Mouse (Mus musculus): ENCODE results near the gene Neurod2.
A peak's percentile ranks its signal among the peaks of the same experiment; 100 is the strongest.

Gene Neurod2

GRCm38 (mm10) chr11:98353651-98354211, 24.3 kb upstream of the Neurod2 start:
- peak in 1 of 2 experiments; percentile 74 for DNase-seq

- peak in 1 of 2 experiments; percentile 45 for DNase-seq
These were observed 23.0 kb upstream of the Neurod2 start for GRCm38 (mm10) chr11:98352272-98352990.

- no peak for DNase-seq
These were observed 19.9 kb upstream of the Neurod2 start for GRCm38 (mm10) chr11:98349308-98349707.

DNA sequence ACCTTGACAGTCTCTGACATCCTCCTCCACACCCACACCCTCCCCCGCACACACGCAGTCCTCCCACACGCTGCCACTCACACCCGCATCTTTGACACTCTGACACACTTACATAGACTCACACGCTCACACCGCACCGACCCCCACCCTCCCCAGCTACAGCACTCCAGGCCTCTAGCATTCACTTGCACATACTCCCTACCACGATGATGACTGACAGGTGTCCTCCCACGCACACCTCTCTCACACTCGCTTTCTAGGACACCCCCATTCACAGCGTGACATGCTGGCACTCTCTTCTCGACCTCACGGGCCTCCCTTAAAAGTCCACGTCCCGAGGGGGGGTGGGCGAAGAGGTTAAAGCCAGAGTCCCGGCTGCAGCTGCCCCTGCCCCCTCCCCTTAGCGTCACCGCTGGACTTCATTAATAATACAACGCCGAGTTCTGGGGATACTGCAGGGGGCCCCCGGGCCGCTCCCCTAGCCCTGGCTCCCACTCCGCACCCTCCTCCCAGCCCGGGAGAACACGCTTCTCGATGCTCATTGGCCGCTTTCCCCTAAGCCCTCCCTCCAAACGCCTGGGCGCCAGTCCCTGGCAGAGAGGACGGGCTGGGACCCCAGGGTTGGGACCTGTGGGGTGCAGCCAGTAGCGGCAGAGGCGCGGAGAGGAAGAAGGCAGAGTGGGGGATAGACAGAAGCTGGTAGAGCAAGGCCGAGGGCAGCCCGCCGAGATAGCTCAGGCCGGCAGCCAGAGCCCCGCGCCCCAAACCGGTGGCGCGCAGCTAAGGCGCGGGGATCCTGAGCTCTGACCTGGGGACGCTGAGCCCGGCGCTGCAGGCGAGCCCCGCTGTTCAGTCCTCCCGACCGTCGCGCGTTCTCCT, 18.9 kb upstream of the Neurod2 start, which contains the start of gene Ppp1r1b:
Gene Ppp1r1b (plus strand): TSS at position 322 of the 879 bp plus-strand sequence.
- DNase-seq, result peak; percentile 54 to 61

DNA sequence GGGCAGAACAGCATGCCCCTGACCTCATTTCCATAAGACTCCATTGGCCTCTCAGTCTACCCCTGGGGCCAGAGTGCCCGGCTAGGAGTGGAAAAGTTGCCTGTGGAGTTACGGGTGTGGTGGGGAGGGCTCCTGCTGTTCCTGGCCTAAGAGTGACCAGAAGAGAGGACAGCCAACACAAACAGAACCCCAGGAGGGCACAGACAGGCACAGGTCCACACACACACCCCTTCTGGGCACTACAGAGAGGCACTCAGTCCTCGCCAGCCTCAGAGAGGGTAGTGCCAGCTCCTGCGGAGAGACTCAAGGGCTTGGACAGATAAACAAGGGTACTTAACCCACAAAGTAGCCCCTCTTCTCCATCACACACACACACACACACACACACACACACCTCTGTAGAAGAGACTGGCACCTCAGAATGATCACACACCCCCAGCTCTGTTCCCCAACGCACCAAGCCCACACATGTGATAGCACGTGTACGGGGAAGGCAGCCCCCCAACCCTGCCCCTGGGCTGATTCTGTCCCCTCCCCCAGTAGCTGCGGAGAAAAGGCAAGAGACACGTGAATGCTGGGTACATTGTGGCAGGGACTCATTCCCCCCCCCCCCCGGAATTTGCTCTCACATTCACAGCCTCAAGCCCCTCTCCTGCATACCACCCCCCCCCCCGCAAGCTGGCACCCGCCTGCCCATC, 18.1 kb upstream of the Neurod2 start:
- peak in 1 of 2 experiments; percentile 39 for DNase-seq

DNA sequence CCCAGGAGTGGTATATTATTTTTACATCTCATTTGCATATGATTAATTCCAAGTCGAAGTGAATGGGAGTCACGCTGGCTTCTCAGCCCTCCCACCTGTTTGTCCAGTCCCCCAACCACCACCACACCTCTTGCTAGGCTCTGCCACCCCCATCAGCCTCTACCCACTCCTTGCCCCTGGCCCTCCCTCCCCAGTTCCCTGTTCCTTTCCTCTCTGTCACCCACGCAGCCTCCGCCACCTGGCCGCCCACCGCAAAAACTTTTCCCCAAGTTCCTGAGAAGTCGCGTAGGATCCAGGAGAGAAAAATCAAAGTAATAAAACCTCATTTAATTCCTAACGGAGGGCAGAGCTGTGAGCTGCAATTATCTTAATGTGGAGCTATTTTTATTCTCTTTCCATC, 16.7 kb upstream of the Neurod2 start:
- DNase-seq, result no peak

- DNase-seq, result peak; percentile 76 to 87
These were observed 15.8 kb upstream of the Neurod2 start for GRCm38 (mm10) chr11:98345253-98345652.

DNA sequence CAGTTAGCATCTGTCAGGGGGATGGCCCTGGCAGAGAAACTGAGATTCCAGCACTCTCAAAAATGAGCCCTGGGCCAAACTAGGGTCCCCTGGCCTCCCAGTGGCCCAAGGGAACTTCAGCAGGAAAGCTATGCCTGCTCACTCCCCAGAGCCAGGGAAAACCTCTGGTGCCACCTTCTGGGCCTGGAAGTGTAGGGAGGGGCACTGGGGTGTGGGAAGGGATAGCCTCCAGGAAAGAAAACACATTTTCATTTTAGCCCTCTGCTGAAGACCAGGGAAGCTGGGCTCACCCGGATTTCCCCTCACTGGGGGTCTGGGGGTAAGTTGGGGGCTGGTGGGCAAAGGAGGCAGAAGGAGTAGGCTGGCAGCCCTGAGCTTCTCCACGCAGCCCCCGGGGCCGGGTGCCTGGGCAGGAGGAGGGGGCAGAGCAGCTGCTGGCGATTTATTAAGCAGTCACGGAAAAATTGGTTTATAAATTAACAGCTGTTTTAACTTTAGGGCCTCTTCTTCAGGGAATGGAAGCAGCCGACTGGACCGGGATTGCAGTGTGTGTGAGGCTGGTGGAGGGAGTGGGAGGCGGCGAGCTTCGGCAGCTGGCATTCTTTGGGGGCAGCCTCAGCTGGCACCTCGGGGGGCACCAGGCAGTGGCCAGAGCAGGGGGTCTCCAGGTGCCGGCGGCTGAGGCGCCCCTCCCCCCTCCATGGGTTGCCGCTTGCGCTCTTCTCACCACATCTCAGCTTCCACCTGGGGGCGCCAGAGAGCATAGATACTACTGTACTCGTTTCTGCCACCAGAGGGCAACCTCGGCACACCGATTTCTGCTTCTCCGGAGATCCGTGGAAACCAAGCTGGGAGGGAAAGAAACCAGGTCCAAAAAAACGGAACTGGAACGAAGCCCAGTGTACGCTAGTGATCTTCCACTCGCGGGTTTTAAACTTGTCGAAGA, 12.8 kb upstream of the Neurod2 start:
- peak; percentile 87 to 95 for DNase-seq

DNA sequence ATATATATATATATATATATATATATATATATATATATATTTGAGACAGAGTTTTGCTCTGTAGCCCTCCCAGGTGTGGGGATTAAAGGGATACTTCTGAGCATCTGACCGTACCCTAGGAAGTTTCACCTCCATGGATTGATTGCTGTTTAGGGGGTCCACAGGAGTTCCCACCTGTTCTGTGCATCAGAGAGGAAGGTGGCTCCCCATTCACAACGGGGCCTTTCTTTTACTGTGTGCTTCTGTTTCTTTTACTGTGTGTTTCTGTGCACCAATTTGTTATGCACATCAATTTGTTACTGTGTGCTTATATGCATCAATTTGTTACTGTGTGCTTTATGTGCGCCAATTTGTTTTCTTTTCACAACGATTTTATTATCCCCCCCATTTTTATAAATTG, 11.7 kb upstream of the Neurod2 start:
- DNase-seq, result no peak

GRCm38 (mm10) chr11:98340597-98340996, 11.1 kb upstream of the Neurod2 start:
- no peak for DNase-seq

DNA sequence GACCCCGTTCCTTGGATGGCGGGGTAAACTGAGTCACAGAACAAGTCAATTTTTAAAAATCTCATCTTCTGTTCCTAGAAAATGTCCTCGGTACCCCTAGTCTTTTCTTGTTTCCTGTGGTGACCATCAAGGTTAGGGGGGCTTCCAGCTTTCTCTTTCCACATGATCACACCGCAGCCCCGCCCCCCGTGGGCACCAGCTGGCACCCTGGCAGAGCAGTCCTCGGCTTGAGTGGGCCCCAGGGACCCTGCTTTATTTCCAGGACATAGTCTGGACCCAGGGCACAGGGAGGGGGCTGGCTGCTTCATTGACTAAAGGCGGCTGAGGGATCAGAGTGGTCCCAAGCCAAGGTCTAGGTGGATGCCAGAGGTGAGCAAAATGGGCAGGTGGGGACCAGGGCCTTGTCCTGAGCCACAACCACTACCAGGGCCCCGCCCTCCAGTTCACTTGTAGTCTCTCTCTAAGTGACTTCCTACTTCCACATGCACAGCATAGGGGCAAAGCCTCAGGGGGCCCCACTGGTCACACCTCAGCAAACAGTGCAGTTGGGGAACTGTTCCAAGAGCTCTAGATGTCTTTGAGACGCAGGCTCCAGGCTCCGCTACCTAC, 10.3 kb upstream of the Neurod2 start:
- DNase-seq, result no peak

GRCm38 (mm10) chr11:98339071-98339501, 9.6 kb upstream of the Neurod2 start:
- DNase-seq, result no peak

- peak; percentile 49 to 66 for DNase-seq
These were observed 9.1 kb upstream of the Neurod2 start for GRCm38 (mm10) chr11:98338507-98338961.

DNA sequence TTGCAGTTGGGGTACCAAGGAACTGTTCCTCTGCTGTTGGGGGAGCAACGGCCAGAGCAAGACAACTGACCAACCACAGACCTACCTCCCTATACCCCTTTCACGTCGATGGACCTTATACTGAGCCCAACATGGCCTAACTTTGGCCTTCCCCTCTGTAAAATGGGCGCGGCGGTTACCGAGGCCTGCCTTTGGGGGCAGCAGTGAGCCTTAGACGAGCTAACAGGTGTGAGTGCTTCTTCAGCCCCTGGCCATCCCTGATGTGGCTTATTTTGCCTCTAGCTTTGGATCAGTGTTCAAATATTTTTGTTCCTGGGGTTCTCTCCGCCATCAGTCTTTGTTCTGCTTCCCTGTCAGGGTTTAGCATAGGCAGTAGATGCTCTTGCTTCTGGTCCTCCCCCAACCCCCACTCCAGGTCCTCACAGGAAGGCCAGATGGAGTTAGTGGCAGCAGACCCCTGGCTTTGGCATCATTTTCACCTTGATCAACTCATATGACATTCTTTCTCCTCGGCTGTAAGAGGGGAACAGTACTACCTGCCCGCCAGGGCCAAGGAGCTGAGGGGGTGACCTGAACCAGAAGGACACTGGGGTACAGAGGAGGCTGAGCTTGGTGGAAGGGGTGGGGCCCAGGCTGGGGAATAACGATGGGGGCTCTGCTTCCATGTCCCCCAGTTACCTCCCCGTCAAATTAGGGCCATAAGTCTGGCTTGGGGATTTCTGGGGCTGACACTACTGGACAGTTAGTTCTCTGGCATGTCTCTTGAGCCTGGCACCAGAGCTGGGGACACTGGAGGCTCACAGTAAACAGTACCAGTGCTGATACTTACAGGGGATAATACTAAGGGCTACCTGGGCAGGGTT, 7.0 kb upstream of the Neurod2 start:
- DNase-seq, result no peak

DNA sequence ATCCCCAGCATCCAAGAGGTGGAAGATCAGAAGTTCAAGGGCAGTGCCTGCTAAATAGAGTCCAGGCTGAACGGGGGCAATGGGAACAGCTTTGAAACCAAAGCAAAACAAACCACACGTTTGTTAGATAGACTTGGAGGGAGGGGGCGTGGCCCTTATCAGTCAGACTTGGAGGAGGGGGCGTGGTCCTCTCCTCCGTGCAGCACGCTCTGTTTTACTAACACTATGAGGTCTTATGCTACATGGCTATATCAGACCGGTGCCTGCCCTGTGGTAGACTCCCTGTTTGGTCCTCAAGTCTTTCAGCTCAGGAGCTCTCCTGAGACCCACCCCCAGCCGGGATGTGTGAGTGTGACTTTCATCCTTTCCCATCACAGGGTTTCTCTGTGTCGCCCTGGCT, 5.8 kb upstream of the Neurod2 start:
- DNase-seq, result no peak

GRCm38 (mm10) chr11:98333981-98334741, 4.7 kb upstream of the Neurod2 start:
- DNase-seq, result no peak

DNA sequence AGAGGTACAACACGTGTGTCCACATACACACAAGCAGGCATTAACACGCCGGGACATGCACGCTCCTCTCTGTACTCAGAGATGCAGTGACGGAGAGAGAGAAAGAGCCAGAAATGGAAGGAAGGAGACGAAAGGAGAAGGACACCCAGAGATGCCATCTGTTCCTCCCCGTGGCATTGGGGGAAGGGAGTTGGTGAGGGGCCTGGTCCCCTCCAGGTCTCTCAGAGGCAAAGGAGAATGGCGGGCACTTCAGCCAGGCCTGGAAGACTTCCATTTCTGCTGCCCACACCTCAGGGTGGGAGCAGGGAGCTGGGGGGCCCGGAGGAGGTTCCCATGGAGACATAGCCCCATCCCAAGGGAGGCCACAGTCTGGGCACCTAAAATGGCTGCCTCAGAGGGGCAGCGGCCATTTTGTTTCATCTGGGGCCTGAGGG, 3.8 kb upstream of the Neurod2 start:
- DNase-seq, result no peak

GRCm38 (mm10) chr11:98332841-98333240, 3.4 kb upstream of the Neurod2 start:
- no peak for DNase-seq

DNA sequence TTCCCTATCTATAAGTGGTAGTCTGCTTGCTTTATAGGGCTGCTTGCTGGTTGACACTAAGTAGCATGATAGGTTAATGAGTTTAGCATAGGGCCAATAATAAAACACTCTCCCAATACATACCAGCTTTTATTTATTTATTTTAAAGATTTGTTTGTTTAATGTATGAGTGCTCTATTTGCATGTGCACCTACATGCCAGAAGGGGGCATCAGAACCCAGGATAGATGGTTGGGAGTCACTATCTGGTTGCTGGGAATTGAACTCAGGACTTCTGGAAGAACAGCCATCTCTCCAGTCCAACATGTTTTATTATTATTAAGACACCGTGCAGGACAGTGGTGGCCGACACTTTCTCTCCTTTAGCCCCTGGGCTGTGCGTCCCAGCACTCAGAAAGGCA, 2.7 kb upstream of the Neurod2 start:
- no peak for DNase-seq
